Mouse (Mus musculus): ENCODE results near the gene Rere.

- no peak for TF ChIP-seq POLR2AphosphoS2 (IDR thresholded peaks at IDR 0.05; ENCODE audit: low read depth, low read length)
- TF ChIP-seq TCF12 (IDR thresholded peaks at IDR 0.05; ENCODE audit: low read depth, low read length) = no peak
- TF ChIP-seq ZNF384 (IDR thresholded peaks at IDR 0.05; ENCODE audit: low read depth, low read length) = no peak
- no peak for TF ChIP-seq POLR2A (IDR thresholded peaks at IDR 0.05; ENCODE audit: low read depth, low read length)
- no peak for TF ChIP-seq USF1 (IDR thresholded peaks at IDR 0.05; ENCODE audit: low read depth, low read length)
These were observed 12.5 kb upstream of the Rere start for GRCm38 (mm10) chr4:150268674-150269653.

All from CH12.LX (cell line).